Comparison of ENCODE assay signal across 18 mouse cellular contexts in the genomic region with DNA sequence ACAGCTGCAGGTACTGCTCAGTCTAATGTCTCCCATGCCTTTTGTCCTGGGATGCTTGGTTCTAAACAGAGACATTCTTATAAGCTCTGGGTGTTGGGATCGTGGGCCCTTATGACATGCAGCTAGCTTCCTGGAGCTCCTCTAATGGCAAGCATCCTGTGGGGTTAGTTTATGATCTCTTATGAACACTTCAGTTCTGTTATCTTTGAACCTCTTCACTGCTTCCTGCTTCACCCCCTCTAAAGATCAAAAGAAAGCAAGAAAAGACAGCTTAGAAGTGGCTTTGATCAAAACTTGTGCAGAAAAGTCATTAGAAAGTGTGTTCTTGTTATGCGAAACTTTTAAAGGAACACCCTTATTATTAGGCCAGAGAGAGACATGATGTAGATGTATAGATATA.
"Had no signal": no experiment of that assay in that cellular context is flagged by ENCODE, and none has a peak within 500 bp of the region (broad histone marks: within the 10 kb centered on the region; RNA-seq: fewer than 3 reads in every experiment).

No protein-coding gene starts in this region.

- H3K4me1 ChIP-seq: liver, embryonic 15.5 days; midbrain, embryonic 10.5 days; midbrain, embryonic 12.5 days; neural tube, embryonic 13.5 days; neural tube, embryonic 15.5 days; stomach, embryonic 15.5 days had no signal

- H3K4me3 ChIP-seq: liver, embryonic 15.5 days; midbrain, embryonic 10.5 days; midbrain, embryonic 12.5 days; neural tube, embryonic 13.5 days; neural tube, embryonic 15.5 days; stomach, embryonic 15.5 days had no signal

- H3K9ac ChIP-seq: liver, embryonic 15.5 days; liver, postnatal 0 days; lung, embryonic 14.5 days; midbrain, embryonic 12.5 days; neural tube, embryonic 13.5 days; neural tube, embryonic 15.5 days; stomach, embryonic 15.5 days had no signal

- H3K27ac ChIP-seq: liver, embryonic 15.5 days; midbrain, embryonic 10.5 days; midbrain, embryonic 12.5 days; neural tube, embryonic 13.5 days; neural tube, embryonic 15.5 days; stomach, embryonic 15.5 days; stomach, postnatal 0 days had no signal

- ATAC-seq: liver, postnatal 0 days had no signal

- DNase-seq: liver, postnatal 0 days; lung, embryonic 14.5 days; lung, postnatal 10 days; lung, postnatal 4 days; midbrain, embryonic 14.5 days; retina, postnatal 1 day; right cerebral cortex, adult 18-20 months; right cerebral cortex, postnatal 25 days; thymus, adult 2 months; thymus, postnatal 14 days; thymus, postnatal 36 days had no signal

- H3K9me3 ChIP-seq: liver, embryonic 15.5 days; midbrain, embryonic 10.5 days; midbrain, embryonic 12.5 days; neural tube, embryonic 13.5 days; neural tube, embryonic 15.5 days; stomach, embryonic 15.5 days had no signal

- H3K4me2 ChIP-seq: liver, embryonic 15.5 days; lung, embryonic 14.5 days; midbrain, embryonic 12.5 days; neural tube, embryonic 13.5 days; neural tube, embryonic 15.5 days; stomach, embryonic 15.5 days had no signal

- H3K36me3 ChIP-seq: liver, embryonic 15.5 days; midbrain, embryonic 10.5 days; midbrain, embryonic 12.5 days; neural tube, embryonic 13.5 days; neural tube, embryonic 15.5 days; stomach, embryonic 15.5 days had no signal

- H3K27me3 ChIP-seq: liver, embryonic 15.5 days; midbrain, embryonic 12.5 days; neural tube, embryonic 13.5 days; neural tube, embryonic 15.5 days; stomach, embryonic 15.5 days had no signal
